Mouse (Mus musculus) liver, embryonic 14.5 days (tissue): Measurements from ENCODE around the gene Castor1. TPM values are rescaled to one million over a fixed set of nuclear protein-coding genes. Genes with fewer than 3 reads are reported as not detected.
A peak's percentile ranks its signal among the peaks of the same experiment; 100 is the strongest.

Experiments
- ATAC-seq: fragments of 200-750 bp; cut with Nextera tagmentation; 2 replicates; pipeline ENCODE4 v1.8.0; 2017; ENCODE audit warnings: moderate number of reproducible peaks, mild to moderate bottlenecking, moderate library complexity; ENCODE audit not compliant: insufficient read depth
- DNase-seq, 3 experiments: peaks; one replicate each; pipeline ENCODE4 v3.0.0-alpha.2; 2012 to 2013; ENCODE audit warnings: low read depth in 3 of 3, low spot score in 3 of 3
- H3K27ac ChIP-seq: fragments of 300-500 bp; sonication (generic); 2 replicates; pipeline ENCODE4 v1.5.1; 2014; ENCODE audit warnings: moderate library complexity, mild to moderate bottlenecking, control low read depth, inconsistent platforms
- H3K27me3 ChIP-seq: fragments of 300-500 bp; sonication (generic); 2 replicates; pipeline ENCODE4 v1.6.1; 2014; ENCODE audit warnings: mild to moderate bottlenecking, low read length, moderate library complexity; ENCODE audit not compliant: control insufficient read depth, insufficient read depth
- H3K36me3 ChIP-seq: fragments of 300-500 bp; sonication (generic); replicated peaks from 2 replicates; pipeline ENCODE4 v1.6.1; 2014; ENCODE audit warnings: low read depth; ENCODE audit not compliant: control insufficient read depth, insufficient read depth
- H3K4me1 ChIP-seq, 2 experiments: fragments of 200-500 bp in 1 of 2; fragments of 300-500 bp in 1 of 2; sonication (generic) in 1 of 2; replicated peaks; 2 replicates each; pipeline ENCODE4 v1.6.1; 2012 to 2014; ENCODE audit warnings: antibody characterized with exemption in 1 of 2, inconsistent platforms in 1 of 2, low read length in 1 of 2; ENCODE audit not compliant: control insufficient read depth in 2 of 2, insufficient read depth in 2 of 2
- H3K4me2 ChIP-seq: fragments of 300-500 bp; sonication (generic); 2 replicates; pipeline ENCODE4 v1.6.1; 2014; ENCODE audit warnings: low read depth, mild to moderate bottlenecking, control low read depth, moderate library complexity
- H3K4me3 ChIP-seq, 2 experiments: fragments of 200-500 bp in 1 of 2; fragments of 300-500 bp in 1 of 2; sonication (generic) in 1 of 2; 2 replicates each; pipeline ENCODE4 v1.5.1; 2012 to 2014; ENCODE audit warnings: low read depth in 2 of 2, low read length in 2 of 2, mild to moderate bottlenecking in 2 of 2, control low read depth in 1 of 2, inconsistent platforms in 1 of 2, moderate library complexity in 1 of 2; ENCODE audit not compliant: insufficient read depth in 1 of 2
- H3K9ac ChIP-seq: fragments of 300-500 bp; sonication (generic); replicated peaks from 2 replicates; pipeline ENCODE4 v1.6.1; 2014; ENCODE audit warnings: mild to moderate bottlenecking, control low read depth, moderate library complexity
- H3K9me3 ChIP-seq: fragments of 300-500 bp; sonication (generic); 2 replicates; pipeline ENCODE4 v1.6.1; 2016; ENCODE audit warnings: low read length, mixed read lengths; ENCODE audit not compliant: control insufficient read depth
- CTCF ChIP-seq: IDR thresholded peaks from 2 replicates; pipeline ENCODE4 v1.5.1; 2016; ENCODE audit warnings: antibody characterized with exemption, low read depth, control low read depth
- EP300 ChIP-seq: IDR thresholded peaks from 2 replicates; pipeline ENCODE4 v1.6.1; 2016; ENCODE audit warnings: antibody characterized with exemption, low read depth
- WGBS: fragments of 180-500 bp; shearing (Covaris S2); extraction: QIAGEN DNeasy Blood & Tissue Kit; methylation state at CpG from one replicate; pipeline ENCODE4 v1.1.7; 2014; ENCODE audit not compliant: insufficient replicate concordance; 5-methylcytosine and 5-hydroxymethylcytosine counted together
- polyA plus RNA-seq, 2 experiments: library from polyadenylated mRNA; depleted of rRNA in 1 of 2; stranded (reverse) in 1 of 2; unstranded in 1 of 2; fragments of >200 nt; fragmentation: Nextera tagmentation in 1 of 2; extraction: Ambion mirVana in 1 of 2; gene quantifications; 2 replicates each; pipeline versions ENCODE4 v1.2.1 to v1.2.3; 2012 to 2014

Gene Castor1
- 1.0 and 1.1 TPM in 2 replicates for polyA plus RNA-seq (2012; rRNA removed)
- polyA plus RNA-seq (2014; fragmentation: Nextera tagmentation; extraction: Ambion mirVana) = 1.4 and 1.5 TPM in 2 replicates

- Histone ChIP-seq H3K9ac (peak within 1 kb of the TSS; percentile 58), H3K4me3 (peak within 1 kb of the TSS; percentile 54 to 60), H3K36me3 (no peaks in the 10 kb centered on the region), H3K9me3 (no peaks in the 10 kb centered on the region), H3K27ac (peak within 1 kb of the TSS; percentile 2), H3K4me2 (peak within 1 kb of the TSS; percentile 95), H3K27me3 (peaks cover 7% of the 10 kb centered on the region), H3K4me1 (peaks cover 11 to 17% of the 10 kb centered on the region in 2 experiments)
- DNase-seq (peak; percentile 85 to 93 (median 87)), ATAC-seq (peak; percentile 93)
- WGBS = 2% methylated on average over 56 of the region's 56 CpGs
- peak; percentile 26 for TF ChIP-seq CTCF
- TF ChIP-seq EP300 = no peak
Measured at GRCm38 (mm10) chr11:4217914-4218629, at the start of gene Castor1. Castor1 (plus strand) TSS chr11:4218225.

- Histone ChIP-seq H3K4me3 (no peak overlapping the region), H3K4me1 (no peaks in the 10 kb centered on the region), H3K4me2 (no peak overlapping the region), H3K27me3 (no peaks in the 10 kb centered on the region), H3K27ac (no peak overlapping the region), H3K36me3 (peaks cover 98% of the 10 kb centered on the region), H3K9ac (no peak overlapping the region), H3K9me3 (no peaks in the 10 kb centered on the region)
- 97% methylated on average over 5 of the region's 5 CpGs for WGBS
- TF ChIP-seq EP300 = no peak
- TF ChIP-seq CTCF = no peak
- DNase-seq (no peak), ATAC-seq (no peak)
Measured at GRCm38 (mm10) chr11:4174586-4174985, 43.4 kb upstream of the Castor1 start.

- TF ChIP-seq CTCF (no peak), EP300 (no peak)
- no peak overlapping the region for H3K4me3 ChIP-seq
- no peaks in the 10 kb centered on the region for H3K4me1 ChIP-seq
- 81% methylated on average over 4 of the region's 4 CpGs for WGBS
- H3K4me2 ChIP-seq = no peak overlapping the region
- no peaks in the 10 kb centered on the region for H3K27me3 ChIP-seq
- H3K36me3 ChIP-seq = peaks cover 92% of the 10 kb centered on the region
- no peak overlapping the region for H3K27ac ChIP-seq
- H3K9ac ChIP-seq = no peak overlapping the region
- no peak for ATAC-seq
- H3K9me3 ChIP-seq = no peaks in the 10 kb centered on the region
- DNase-seq = no peak
Measured at GRCm38 (mm10) chr11:4177716-4178115, 40.3 kb upstream of the Castor1 start.

GRCm38 (mm10) chr11:4182061-4182460, 36.0 kb upstream of the Castor1 start:
- H3K4me1 ChIP-seq = no peaks in the 10 kb centered on the region; a peak in 1 of 4 replicates
- H3K27me3 ChIP-seq = no peaks in the 10 kb centered on the region
- H3K9me3 ChIP-seq = no peaks in the 10 kb centered on the region
- peaks cover 50% of the 10 kb centered on the region for H3K36me3 ChIP-seq
- no peak overlapping the region for H3K4me3 ChIP-seq
- DNase-seq (no peak), ATAC-seq (no peak)
- 61% methylated on average over 1 of the region's 1 CpGs for WGBS
- H3K9ac ChIP-seq = no peak overlapping the region
- TF ChIP-seq CTCF (no peak), EP300 (no peak)
- H3K4me2 ChIP-seq = no peak overlapping the region
- no peak overlapping the region for H3K27ac ChIP-seq

GRCm38 (mm10) chr11:4183511-4183910, 34.5 kb upstream of the Castor1 start:
- TF ChIP-seq EP300 (no peak), CTCF (no peak)

More at GRCm38 (mm10) chr11:4183511-4183910, 34.5 kb upstream of the Castor1 start:
- no peak overlapping the region for H3K9ac ChIP-seq
- DNase-seq (no peak), ATAC-seq (no peak)
- H3K4me3 ChIP-seq = no peak overlapping the region
- peaks cover 35% of the 10 kb centered on the region for H3K36me3 ChIP-seq
- H3K27me3 ChIP-seq = no peaks in the 10 kb centered on the region
- H3K27ac ChIP-seq = no peak overlapping the region
- H3K4me2 ChIP-seq = no peak overlapping the region
- no peaks in the 10 kb centered on the region for H3K9me3 ChIP-seq
- peaks cover 0 to 3% of the 10 kb centered on the region in 2 experiments; a peak in 3 of 4 replicates for H3K4me1 ChIP-seq
